Mouse (Mus musculus): ENCODE results near the gene Ppp2r1a. TPM values are rescaled to one million over a fixed set of nuclear protein-coding genes. Genes with fewer than 3 reads are reported as not detected.

Gene Ppp2r1a
- polyA plus RNA-seq, 1 experiment from 2014 or later, result 558 TPM

DNA sequence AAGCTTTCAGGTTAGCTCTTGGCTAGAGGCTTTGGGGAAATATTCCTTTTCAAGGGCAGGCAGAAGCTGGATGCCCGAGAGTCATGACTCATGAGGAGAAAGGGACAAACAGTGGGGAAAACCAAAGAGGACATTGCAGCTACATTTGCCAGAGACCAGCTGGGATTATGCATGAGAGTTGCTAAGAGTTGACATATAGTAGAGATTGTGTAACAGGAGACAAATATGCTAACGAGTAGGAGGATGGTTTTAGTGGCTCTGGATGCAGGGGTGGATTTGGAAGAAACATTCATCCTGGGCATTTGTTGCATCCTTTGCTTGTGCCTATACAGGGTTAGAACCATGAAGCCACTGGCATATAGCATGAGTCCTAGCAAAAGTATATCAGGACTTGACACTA is 48.6 kb downstream of the Ppp2r1a start:
- H3K9me3 ChIP-seq (ENCODE audit: control insufficient read depth, low read length), result no peaks in the 10 kb centered on the region
- no peak for ATAC-seq (ENCODE audit: low FRiP score)
- WGBS, result 67% methylated on average over 2 of the region's 2 CpGs

DNA sequence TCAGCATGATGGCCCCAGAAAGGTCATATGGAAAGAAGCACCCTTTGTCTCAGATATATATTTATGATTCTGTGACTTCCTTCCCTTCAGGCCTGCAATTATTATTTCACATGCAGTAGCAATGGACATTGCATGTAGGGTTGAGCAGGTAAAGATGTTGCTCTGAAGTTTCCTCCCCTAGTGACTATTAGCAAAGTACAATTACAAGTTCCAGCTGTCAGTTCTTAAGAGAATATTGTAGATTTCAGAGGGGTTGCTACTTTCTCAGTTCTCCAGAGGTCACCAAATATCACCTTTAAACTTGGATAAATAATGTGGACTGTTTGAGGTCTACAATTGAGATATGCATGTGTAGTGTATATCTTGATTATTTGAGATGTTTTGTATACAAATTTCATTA is 51.3 kb downstream of the Ppp2r1a start, which contains the start of gene Vmn1r233:
Gene Vmn1r233, minus strand, starts transcription at position 101 of the 400 bp plus-strand sequence.
- Histone ChIP-seq H3K27ac (ENCODE audit: low read depth, low read length) (no peak within 1 kb of the TSS), H3K36me3 (ENCODE audit: control insufficient read depth, insufficient read depth, low read length) (no peaks in the 10 kb centered on the region), H3K4me1 (ENCODE audit: control insufficient read depth, insufficient read depth, low read length) (no peaks in the 10 kb centered on the region), H3K27me3 (ENCODE audit: control insufficient read depth, insufficient read depth, low read length) (no peaks in the 10 kb centered on the region), H3K4me3 (ENCODE audit: low read depth, low read length) (no peak within 1 kb of the TSS), H3K9me3 (ENCODE audit: control insufficient read depth, low read length) (no peaks in the 10 kb centered on the region), H3K4me2 (no peak within 1 kb of the TSS), H3K9ac (ENCODE audit: low read length) (no peak within 1 kb of the TSS)
- ATAC-seq (ENCODE audit: low FRiP score) (no peak), DNase-seq (ENCODE audit: low spot score, missing footprints) (no peak)

More for the DNA sequence above, 48.6 kb downstream of the Ppp2r1a start:
- Histone ChIP-seq H3K36me3 (ENCODE audit: control insufficient read depth, insufficient read depth, low read length) (no peaks in the 10 kb centered on the region), H3K4me2 (no peak overlapping the region), H3K27ac (ENCODE audit: low read depth, low read length) (no peak overlapping the region), H3K9ac (ENCODE audit: low read length) (no peak overlapping the region), H3K27me3 (ENCODE audit: control insufficient read depth, insufficient read depth, low read length) (no peaks in the 10 kb centered on the region), H3K4me3 (ENCODE audit: low read depth, low read length) (no peak overlapping the region), H3K4me1 (ENCODE audit: control insufficient read depth, insufficient read depth, low read length) (no peaks in the 10 kb centered on the region)
- no peak for DNase-seq (ENCODE audit: low spot score, missing footprints)

DNA sequence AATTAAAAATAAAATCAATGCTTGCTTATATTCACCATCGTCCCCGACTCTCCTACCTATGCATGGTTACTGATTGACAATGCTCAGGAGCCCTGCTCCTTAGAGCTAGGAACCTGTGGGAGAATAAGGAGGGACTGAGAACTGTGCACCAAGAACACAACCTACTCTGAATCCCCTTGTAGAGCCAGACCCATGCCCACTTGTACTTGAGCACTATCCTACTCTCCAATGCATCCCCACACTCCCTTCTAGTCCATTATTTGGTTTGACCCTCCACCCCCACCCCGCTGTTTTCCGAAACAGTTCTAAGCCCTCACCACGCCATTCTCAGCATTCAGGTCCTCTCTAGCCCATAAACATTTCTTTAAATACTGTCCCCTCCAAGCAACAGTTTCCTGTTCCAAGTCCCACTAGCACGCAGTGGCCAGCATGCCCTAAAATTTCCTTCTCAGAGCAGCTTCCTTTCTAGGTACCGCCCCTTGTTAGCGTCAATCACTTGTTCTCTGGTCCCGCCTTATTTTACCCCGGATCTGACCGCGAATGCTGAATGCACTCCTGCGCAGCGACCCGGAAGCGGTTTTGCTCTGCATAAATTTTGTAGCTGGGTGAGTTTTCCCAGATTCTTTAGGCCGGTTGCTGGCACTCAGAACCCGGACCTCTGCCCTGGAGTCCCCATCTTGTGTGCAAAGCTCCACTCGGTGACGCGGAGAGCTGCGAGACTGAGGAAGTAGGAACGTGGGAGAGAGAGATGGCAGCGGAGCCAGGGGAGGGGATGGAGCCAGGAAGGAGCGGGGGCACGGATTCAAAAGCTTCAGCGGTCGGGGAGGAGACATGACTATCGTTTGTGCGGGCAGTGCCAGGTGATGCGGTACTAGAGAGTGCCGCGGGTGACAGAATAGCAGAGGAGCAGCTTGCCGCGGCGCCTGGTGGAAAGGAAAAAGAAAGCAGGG is 63.5 kb downstream of the Ppp2r1a start, which contains the start of gene Zfp160:
Gene Zfp160, plus strand, starts transcription at position 522 of the 950 bp plus-strand sequence.
- H3K9me3 ChIP-seq (ENCODE audit: control insufficient read depth, low read length), result no peaks in the 10 kb centered on the region
- H3K4me1 ChIP-seq (ENCODE audit: control insufficient read depth, insufficient read depth, low read length), result peaks cover 8% of the 10 kb centered on the region
- H3K27me3 ChIP-seq (ENCODE audit: control insufficient read depth, insufficient read depth, low read length), result no peaks in the 10 kb centered on the region
- DNase-seq (ENCODE audit: low spot score, missing footprints) (peak; percentile 99), ATAC-seq (ENCODE audit: low FRiP score) (peak; percentile 98)
- peak within 1 kb of the TSS; percentile 71 for H3K9ac ChIP-seq (ENCODE audit: low read length)
- WGBS, result 5% methylated on average over 36 of the region's 36 CpGs
- peak within 1 kb of the TSS; percentile 84 for H3K4me3 ChIP-seq (ENCODE audit: low read depth, low read length)
- H3K4me2 ChIP-seq, result peak within 1 kb of the TSS; percentile 85
- H3K36me3 ChIP-seq (ENCODE audit: control insufficient read depth, insufficient read depth, low read length), result peaks cover 11% of the 10 kb centered on the region; the same call in 1 of the 2 replicates
- H3K27ac ChIP-seq (ENCODE audit: low read depth, low read length), result peak within 1 kb of the TSS; percentile 33; the same call in 1 of the 2 replicates

DNA sequence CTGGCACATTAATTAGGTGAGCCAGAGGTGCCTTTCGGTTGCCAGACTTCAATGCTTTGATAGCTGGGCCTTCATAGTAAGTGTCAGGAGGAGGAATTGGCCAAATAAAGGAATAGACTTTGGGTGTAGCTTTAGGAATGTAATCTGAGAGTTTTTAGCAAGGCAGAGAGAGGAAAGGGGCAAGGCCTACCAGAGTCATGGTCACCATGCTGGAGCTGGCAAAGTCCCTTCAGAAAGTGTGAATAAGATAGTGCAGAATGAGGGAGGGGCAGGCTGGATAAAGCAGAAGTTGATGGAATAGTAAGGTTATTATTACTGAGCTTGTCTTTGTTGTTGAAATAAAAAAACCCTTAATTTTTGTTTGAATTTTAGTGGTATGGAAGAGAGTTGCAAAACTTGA is 64.6 kb downstream of the Ppp2r1a start:
- H3K4me1 ChIP-seq (ENCODE audit: control insufficient read depth, insufficient read depth, low read length), result peaks cover 8% of the 10 kb centered on the region
- 48% methylated on average over 1 of the region's 1 CpGs for WGBS
- H3K36me3 ChIP-seq (ENCODE audit: control insufficient read depth, insufficient read depth, low read length), result peaks cover 11% of the 10 kb centered on the region; the same call in 1 of the 2 replicates
- no peak for ATAC-seq (ENCODE audit: low FRiP score)
- peak overlapping the region; percentile 85 for H3K4me2 ChIP-seq
- no peaks in the 10 kb centered on the region for H3K9me3 ChIP-seq (ENCODE audit: control insufficient read depth, low read length)
- no peak for DNase-seq (ENCODE audit: low spot score, missing footprints)
- H3K27ac ChIP-seq (ENCODE audit: low read depth, low read length), result no peak overlapping the region
- H3K9ac ChIP-seq (ENCODE audit: low read length), result peak overlapping the region; percentile 71
- H3K27me3 ChIP-seq (ENCODE audit: control insufficient read depth, insufficient read depth, low read length), result no peaks in the 10 kb centered on the region
- H3K4me3 ChIP-seq (ENCODE audit: low read depth, low read length), result peak overlapping the region; percentile 84

Other genes starting within 250 kb of the Ppp2r1a start
- not detected in 2 replicates for gene Vmn1r227, start 215.5 kb upstream of the Ppp2r1a start, polyA plus RNA-seq (2014; fragmentation: Nextera tagmentation; extraction: Ambion mirVana)
- gene Vmn1r228, start 159.2 kb upstream of the Ppp2r1a start, polyA plus RNA-seq (2014; fragmentation: Nextera tagmentation; extraction: Ambion mirVana), result not detected in 2 replicates
- 0.01 TPM in 1 of 2 replicates, not detected in the other for gene Vmn1r229, start 133.8 kb upstream of the Ppp2r1a start, polyA plus RNA-seq (2014; fragmentation: Nextera tagmentation; extraction: Ambion mirVana)
- not detected in 2 replicates for gene Vmn1r230, start 104.9 kb upstream of the Ppp2r1a start, polyA plus RNA-seq (2014; fragmentation: Nextera tagmentation; extraction: Ambion mirVana)
- not detected in 2 replicates for gene Vmn1r231, start 40.2 kb upstream of the Ppp2r1a start, polyA plus RNA-seq (2014; fragmentation: Nextera tagmentation; extraction: Ambion mirVana)
- gene Vmn1r232, start 25.6 kb upstream of the Ppp2r1a start, polyA plus RNA-seq (2014; fragmentation: Nextera tagmentation; extraction: Ambion mirVana), result not detected in 2 replicates
- not detected in 2 replicates for gene Vmn1r233, start 51.2 kb downstream of the Ppp2r1a start, polyA plus RNA-seq (2014; fragmentation: Nextera tagmentation; extraction: Ambion mirVana)
- 15.9 and 18.5 TPM in 2 replicates for gene Zfp160, start 63.6 kb downstream of the Ppp2r1a start, polyA plus RNA-seq (2014; fragmentation: Nextera tagmentation; extraction: Ambion mirVana)

Data from midbrain, embryonic 11.5 days (tissue).